Mouse (Mus musculus): ENCODE data around the gene Rab3b. TPM values are rescaled to one million over a fixed set of nuclear protein-coding genes. Genes with fewer than 3 reads are reported as not detected.

Gene Rab3b
- total and polyA plus RNA-seq, 3 experiments = 0.11 TPM; not detected in 2

DNA sequence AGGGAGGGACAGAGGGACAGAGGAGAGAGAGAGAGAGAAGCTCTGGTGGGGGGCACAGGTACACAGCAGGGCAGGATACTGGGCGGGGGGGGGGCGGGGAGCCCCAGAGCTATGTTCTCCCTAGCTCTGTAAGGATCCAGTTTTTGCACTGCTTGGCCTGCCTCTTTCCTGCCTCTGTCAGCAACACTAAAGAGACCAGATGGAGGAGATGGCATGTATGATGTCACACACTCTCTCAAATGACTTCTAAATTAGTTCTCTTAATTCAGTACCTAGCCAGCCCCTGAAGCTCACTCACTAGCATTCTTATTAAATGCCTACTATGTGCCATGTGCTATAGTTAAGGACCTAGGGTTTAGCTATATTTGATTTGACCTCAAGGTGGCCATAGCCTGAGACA is 33.0 kb downstream of the Rab3b start:
- Histone ChIP-seq H3K27me3 (ENCODE audit: control insufficient read depth in 1 of 2, insufficient read depth in 2 of 2, low read length in 2 of 2) (peaks cover 14 to 16% of the 10 kb centered on the region in 2 experiments), H3K9me3 (replicated peaks; ENCODE audit: insufficient read depth, low read length) (no peaks in the 10 kb centered on the region), H3K36me3 (ENCODE audit: control insufficient read depth in 1 of 2, insufficient read depth in 2 of 2, low read length in 2 of 2) (no peaks in the 10 kb centered on the region), H3K27ac (ENCODE audit: control insufficient read depth, low read depth, low read length) (no peak overlapping the region), H3K4me3 (ENCODE audit: control insufficient read depth in 1 of 2, insufficient read depth in 1 of 2, low read depth in 2 of 2, low read length in 2 of 2) (no peak overlapping the region), H3K79me2 (ENCODE audit: control insufficient read depth, insufficient read depth, low read length, poor library complexity) (no peaks in the 10 kb centered on the region), H3K4me1 (ENCODE audit: control insufficient read depth in 1 of 2, insufficient read depth in 2 of 2, low read length in 2 of 2) (no peaks in the 10 kb centered on the region), H3K9ac (ENCODE audit: control insufficient read depth, low read depth, low read length, poor library complexity, severe bottlenecking) (no peak overlapping the region)
- no peak for DNase-seq (ENCODE audit: low read depth, low spot score)
- no peak for TF ChIP-seq ZKSCAN1 (IDR thresholded peaks at IDR 0.05; ENCODE audit: low read depth, low read length)
- no peak for TF ChIP-seq MYB (IDR thresholded peaks at IDR 0.05; ENCODE audit: low read depth, low read length)
- TF ChIP-seq KAT2A (conservative IDR thresholded peaks at IDR 0.05; ENCODE audit: low read depth, low read length) = no peak
- no peak for TF ChIP-seq RCOR1 (IDR thresholded peaks at IDR 0.05; ENCODE audit: low read depth, low read length)
- no peak for TF ChIP-seq SMC3 (IDR thresholded peaks at IDR 0.05; ENCODE audit: low read depth, low read length)
- TF ChIP-seq UBTF (IDR thresholded peaks at IDR 0.05; ENCODE audit: borderline replicate concordance, insufficient read depth, low read depth, low read length) = no peak
- TF ChIP-seq HCFC1 (IDR thresholded peaks at IDR 0.05; ENCODE audit: low read depth, low read length) = no peak
- TF ChIP-seq ZNF384 (IDR thresholded peaks at IDR 0.05; ENCODE audit: low read depth, low read length) = no peak
- no peak for TF ChIP-seq GATA1 (IDR thresholded peaks at IDR 0.05; ENCODE audit: low read depth, low read length)
- no peak for TF ChIP-seq POLR2A (IDR thresholded peaks at IDR 0.05; ENCODE audit: control insufficient read depth in 1 of 2, insufficient read depth in 1 of 2, low read depth in 1 of 2, low read length in 2 of 2, poor library complexity in 1 of 2)
- TF ChIP-seq CHD1 (IDR thresholded peaks at IDR 0.05; ENCODE audit: low read depth, low read length) = no peak
- no peak for TF ChIP-seq ETS1 (IDR thresholded peaks at IDR 0.05; ENCODE audit: low read depth, low read length)
- no peak for TF ChIP-seq MYC (IDR thresholded peaks at IDR 0.05; ENCODE audit: low read depth, low read length)
- TF ChIP-seq MXI1 (IDR thresholded peaks at IDR 0.05; ENCODE audit: low read depth, low read length) = no peak
- no peak for TF ChIP-seq MAZ (IDR thresholded peaks at IDR 0.05; ENCODE audit: low read depth, low read length)
- no peak for TF ChIP-seq GABPA (IDR thresholded peaks at IDR 0.05; ENCODE audit: low read depth, low read length)

DNA sequence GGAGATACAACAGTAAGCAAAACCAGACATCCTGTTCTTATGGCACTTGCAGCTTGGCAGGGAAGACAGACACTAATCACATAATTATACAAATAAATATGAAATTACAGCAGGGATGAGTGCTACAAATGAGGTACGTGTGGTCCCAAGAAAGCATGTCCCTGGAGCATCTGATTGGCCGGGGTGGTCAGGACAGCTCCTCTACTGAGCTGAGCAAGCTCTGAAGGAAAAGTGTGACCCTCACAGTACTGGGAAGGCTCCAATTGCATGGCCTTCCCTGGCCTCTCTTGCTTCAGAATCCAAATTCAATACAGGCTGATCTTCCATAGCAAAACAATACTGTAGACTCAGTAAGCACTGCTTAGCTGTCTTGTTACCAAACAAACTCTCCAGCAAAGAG is 34.3 kb downstream of the Rab3b start:
- H3K4me1 ChIP-seq (ENCODE audit: control insufficient read depth in 1 of 2, insufficient read depth in 2 of 2, low read length in 2 of 2) = no peaks in the 10 kb centered on the region
- DNase-seq (ENCODE audit: low read depth, low spot score) = no peak
- H3K36me3 ChIP-seq (ENCODE audit: control insufficient read depth in 1 of 2, insufficient read depth in 2 of 2, low read length in 2 of 2) = no peaks in the 10 kb centered on the region
- H3K27me3 ChIP-seq (ENCODE audit: control insufficient read depth in 1 of 2, insufficient read depth in 2 of 2, low read length in 2 of 2) = peaks cover 11 to 19% of the 10 kb centered on the region in 2 experiments
- no peak overlapping the region for H3K27ac ChIP-seq (ENCODE audit: control insufficient read depth, low read depth, low read length)
- no peak overlapping the region for H3K9ac ChIP-seq (ENCODE audit: control insufficient read depth, low read depth, low read length, poor library complexity, severe bottlenecking)
- TF ChIP-seq MXI1 (IDR thresholded peaks at IDR 0.05; ENCODE audit: low read depth, low read length) (no peak), POLR2A (IDR thresholded peaks at IDR 0.05; ENCODE audit: control insufficient read depth in 1 of 2, insufficient read depth in 1 of 2, low read depth in 1 of 2, low read length in 2 of 2, poor library complexity in 1 of 2) (no peak)
- no peaks in the 10 kb centered on the region for H3K9me3 ChIP-seq (replicated peaks; ENCODE audit: insufficient read depth, low read length)
- H3K4me3 ChIP-seq (ENCODE audit: control insufficient read depth in 1 of 2, insufficient read depth in 1 of 2, low read depth in 2 of 2, low read length in 2 of 2) = no peak overlapping the region
- H3K79me2 ChIP-seq (ENCODE audit: control insufficient read depth, insufficient read depth, low read length, poor library complexity) = no peaks in the 10 kb centered on the region

Measured in MEL (cell line).